Mouse (Mus musculus): ENCODE measurements around the gene Ccdc182. TPM values are rescaled to one million over a fixed set of nuclear protein-coding genes. Genes with fewer than 3 reads are reported as not detected.

Gene Ccdc182
- polyA plus RNA-seq, 2 experiments, result not detected

DNA sequence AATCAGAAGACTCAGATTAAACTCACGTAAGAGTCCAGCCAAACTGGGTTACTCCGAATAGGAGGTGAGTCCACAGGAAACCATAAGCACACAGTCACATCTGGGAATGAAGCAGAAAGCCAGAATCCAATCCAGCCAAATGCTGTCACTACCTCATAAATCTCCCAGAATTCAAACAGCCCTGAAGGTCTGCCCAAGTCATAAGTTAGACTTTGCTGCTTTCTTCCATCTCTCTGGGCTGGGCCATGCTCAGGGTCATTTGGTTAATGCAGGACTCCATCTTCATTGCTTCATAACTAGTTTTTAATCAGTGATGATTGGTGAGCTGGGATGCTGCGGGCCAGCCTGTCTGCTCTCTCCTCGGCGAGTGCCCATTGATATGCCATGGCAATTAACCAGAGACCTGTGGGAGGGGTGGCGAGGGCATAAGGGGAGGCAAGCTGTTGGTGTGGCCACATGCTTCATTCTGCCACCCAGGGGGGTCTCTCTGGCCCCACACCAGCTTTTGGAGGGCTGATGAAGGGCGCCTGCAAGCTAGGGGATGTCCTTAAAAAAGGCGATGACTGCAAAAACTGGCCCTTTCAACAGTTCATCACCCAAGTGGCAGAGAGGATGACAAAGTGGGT is 38.6 kb downstream of the Ccdc182 start:
- no peak for TF ChIP-seq CTCF (IDR thresholded peaks at IDR 0.05; ENCODE audit: low read depth)
- Histone ChIP-seq H3K4me3 (ENCODE audit: insufficient read depth in 1 of 2, low read depth in 2 of 2, low read length in 2 of 2) (no peak overlapping the region), H3K27me3 (ENCODE audit: control insufficient read depth, insufficient read depth, low read length) (no peaks in the 10 kb centered on the region), H3K4me1 (replicated peaks; ENCODE audit: control insufficient read depth in 2 of 2, insufficient read depth in 2 of 2, low read length in 1 of 2) (no peaks in the 10 kb centered on the region), H3K36me3 (replicated peaks; ENCODE audit: control insufficient read depth, insufficient read depth, low read depth) (no peaks in the 10 kb centered on the region), H3K9ac (replicated peaks) (no peak overlapping the region), H3K4me2 (ENCODE audit: low read depth) (no peak overlapping the region), H3K27ac (no peak overlapping the region), H3K9me3 (ENCODE audit: control insufficient read depth, low read length) (no peaks in the 10 kb centered on the region)
- DNase-seq (ENCODE audit: low read depth in 3 of 3, low spot score in 3 of 3), result no peak
- ATAC-seq (ENCODE audit: insufficient read depth), result no peak
- WGBS (ENCODE audit: insufficient replicate concordance), result 72% methylated on average over 8 of the region's 8 CpGs

DNA sequence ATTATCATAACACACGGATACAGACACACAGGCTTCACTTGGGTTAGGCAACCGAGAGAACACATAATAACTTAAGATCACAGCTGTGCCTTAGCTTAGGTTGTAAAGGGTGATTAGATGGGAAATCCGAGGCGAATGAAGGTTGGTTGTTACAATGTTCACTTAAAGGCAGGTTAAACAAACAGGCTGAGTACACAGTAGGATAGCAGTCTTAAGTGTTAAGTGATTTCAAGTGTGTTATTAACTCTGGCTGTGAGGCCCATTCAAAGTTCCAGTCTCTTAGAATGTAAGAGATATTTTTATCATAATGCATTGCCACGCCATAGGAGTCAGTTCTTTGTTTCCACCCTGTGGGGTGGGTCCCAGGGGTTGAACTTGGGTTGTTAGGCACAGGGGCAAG is 41.0 kb downstream of the Ccdc182 start:
- WGBS (ENCODE audit: insufficient replicate concordance), result 62% methylated on average over 5 of the region's 5 CpGs
- TF ChIP-seq CTCF (IDR thresholded peaks at IDR 0.05; ENCODE audit: low read depth), result no peak
- TF ChIP-seq EP300 (IDR thresholded peaks at IDR 0.05; ENCODE audit: low read depth), result no peak
- Histone ChIP-seq H3K9me3 (ENCODE audit: control insufficient read depth, low read length) (no peaks in the 10 kb centered on the region), H3K27ac (no peak overlapping the region), H3K27me3 (ENCODE audit: control insufficient read depth, insufficient read depth, low read length) (no peaks in the 10 kb centered on the region), H3K4me3 (ENCODE audit: insufficient read depth in 1 of 2, low read depth in 2 of 2, low read length in 2 of 2) (no peak overlapping the region), H3K4me2 (ENCODE audit: low read depth) (no peak overlapping the region), H3K4me1 (replicated peaks; ENCODE audit: control insufficient read depth in 2 of 2, insufficient read depth in 2 of 2, low read length in 1 of 2) (no peaks in the 10 kb centered on the region), H3K36me3 (replicated peaks; ENCODE audit: control insufficient read depth, insufficient read depth, low read depth) (no peaks in the 10 kb centered on the region), H3K9ac (replicated peaks) (no peak overlapping the region)
- DNase-seq (ENCODE audit: low read depth in 3 of 3, low spot score in 3 of 3) (no peak), ATAC-seq (ENCODE audit: insufficient read depth) (no peak)

DNA sequence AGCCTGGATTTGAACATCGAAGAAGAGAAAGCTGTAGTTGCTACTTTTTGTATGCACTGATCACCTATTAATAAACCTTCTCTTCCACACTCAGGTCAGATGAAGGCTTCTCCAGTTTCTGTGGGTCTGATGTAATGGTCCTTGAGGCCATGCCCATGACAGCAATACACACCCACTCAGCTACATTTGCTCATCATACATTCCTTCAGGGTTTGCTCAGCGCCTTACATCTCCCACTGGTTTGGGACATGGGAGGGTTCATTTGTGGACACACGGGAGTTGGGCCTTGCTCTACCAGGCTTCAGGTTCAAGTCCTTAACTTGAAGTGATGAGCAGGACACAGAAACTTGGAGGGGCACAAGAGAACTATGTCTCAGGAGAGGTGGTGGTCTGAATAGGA is 44.1 kb downstream of the Ccdc182 start:
- no peaks in the 10 kb centered on the region for H3K9me3 ChIP-seq (ENCODE audit: control insufficient read depth, low read length)
- H3K36me3 ChIP-seq (replicated peaks; ENCODE audit: control insufficient read depth, insufficient read depth, low read depth), result no peaks in the 10 kb centered on the region
- no peak overlapping the region for H3K4me3 ChIP-seq (ENCODE audit: insufficient read depth in 1 of 2, low read depth in 2 of 2, low read length in 2 of 2)
- H3K27ac ChIP-seq, result no peak overlapping the region
- ATAC-seq (ENCODE audit: insufficient read depth) (no peak), DNase-seq (ENCODE audit: low read depth in 3 of 3, low spot score in 3 of 3) (no peak)
- no peaks in the 10 kb centered on the region for H3K27me3 ChIP-seq (ENCODE audit: control insufficient read depth, insufficient read depth, low read length)
- no peak overlapping the region for H3K9ac ChIP-seq (replicated peaks)
- 77% methylated on average over 3 of the region's 3 CpGs for WGBS (ENCODE audit: insufficient replicate concordance)
- no peak overlapping the region for H3K4me2 ChIP-seq (ENCODE audit: low read depth)
- H3K4me1 ChIP-seq (replicated peaks; ENCODE audit: control insufficient read depth in 2 of 2, insufficient read depth in 2 of 2, low read length in 1 of 2), result no peaks in the 10 kb centered on the region
- TF ChIP-seq CTCF (IDR thresholded peaks at IDR 0.05; ENCODE audit: low read depth) (no peak), EP300 (IDR thresholded peaks at IDR 0.05; ENCODE audit: low read depth) (no peak)

Other genes with a start within 250 kb of the Ccdc182 start
- 111 and 163 TPM in 2 replicates for gene Srsf1, start 246.7 kb upstream of the Ccdc182 start, polyA plus RNA-seq (2012; rRNA removed)
- gene Srsf1, start 246.7 kb upstream of the Ccdc182 start, polyA plus RNA-seq (2014; fragmentation: Nextera tagmentation; extraction: Ambion mirVana), result 139 and 158 TPM in 2 replicates
- gene Vezf1, start 225.8 kb upstream of the Ccdc182 start, polyA plus RNA-seq (2012; rRNA removed), result 4.7 and 5.7 TPM in 2 replicates
- gene Vezf1, start 225.8 kb upstream of the Ccdc182 start, polyA plus RNA-seq (2014; fragmentation: Nextera tagmentation; extraction: Ambion mirVana), result 7.5 and 9.1 TPM in 2 replicates
- 0.76 and 0.96 TPM in 2 replicates for gene Cuedc1, start 196.0 kb upstream of the Ccdc182 start, polyA plus RNA-seq (2012; rRNA removed)
- gene Cuedc1, start 196.0 kb upstream of the Ccdc182 start, polyA plus RNA-seq (2014; fragmentation: Nextera tagmentation; extraction: Ambion mirVana), result 0.36 and 0.53 TPM in 2 replicates
- 20.6 and 30.2 TPM in 2 replicates for gene Mrps23, start 89.7 kb upstream of the Ccdc182 start, polyA plus RNA-seq (2012; rRNA removed)
- gene Mrps23, start 89.7 kb upstream of the Ccdc182 start, polyA plus RNA-seq (2014; fragmentation: Nextera tagmentation; extraction: Ambion mirVana), result 33.3 and 33.7 TPM in 2 replicates